ENCODE assay signal across 9 mouse cellular contexts in the genomic region with DNA sequence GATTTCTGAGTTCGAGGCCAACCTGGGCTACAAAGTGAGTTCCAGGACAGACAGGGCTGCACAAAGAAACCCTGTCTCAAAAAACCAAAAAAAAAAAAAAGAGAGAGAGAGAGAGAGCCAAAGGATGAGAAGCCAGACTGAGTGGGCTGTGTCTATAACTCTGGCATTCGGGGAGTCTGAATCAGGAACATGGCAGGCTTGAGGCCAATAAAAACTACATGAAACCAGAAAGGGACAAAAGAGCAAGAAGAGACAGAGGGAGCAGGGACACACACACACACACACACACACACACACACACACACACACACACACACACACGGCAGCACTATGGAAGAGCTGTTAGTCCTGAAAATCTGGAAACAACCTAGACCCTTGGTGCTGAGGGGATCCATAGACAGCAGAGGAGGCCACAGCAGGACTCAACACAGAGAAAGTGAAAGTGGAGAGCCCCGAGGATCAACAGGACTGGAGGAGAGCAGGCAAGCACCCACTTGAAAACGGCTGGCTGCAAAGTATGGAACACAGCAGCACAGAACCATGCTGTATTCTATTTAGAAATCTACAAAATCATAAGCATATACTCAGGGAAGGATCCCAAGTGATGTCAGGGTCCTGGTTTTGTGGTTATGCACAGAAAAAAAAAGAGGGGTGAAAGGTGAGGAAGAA. TPM values are rescaled to one million over a fixed set of nuclear protein-coding genes. Genes with fewer than 3 reads are reported as not detected.
A peak's percentile ranks its signal among the peaks of the same experiment; 100 is the strongest.
DNase-seq lines count a peak whose midpoint lies in the region; ATAC-seq and TF ChIP-seq lines count a peak whose summit lies in the region.
"Had no signal": no experiment of that assay in that cellular context is flagged by ENCODE, and none has a peak within 500 bp of the region (broad histone marks: within the 10 kb centered on the region; RNA-seq: fewer than 3 reads in every experiment).

No protein-coding gene starts in this region.

- H3K4me3 ChIP-seq in heart, postnatal 0 days (ENCODE audit: low read depth, low read length): no peak overlapping the region
- no peak overlapping the region for H3K4me3 ChIP-seq in lung, embryonic 16.5 days (ENCODE audit: low read length)
- no peak overlapping the region for H3K4me3 ChIP-seq in neural tube, embryonic 15.5 days (replicated peaks)

- 0 out of 2 replicates have a peak overlapping the region, but pooled peaks have one; percentile 20 for H3K27ac ChIP-seq in heart, postnatal 0 days (ENCODE audit: low read depth)
- no peak overlapping the region for H3K27ac ChIP-seq in lung, embryonic 16.5 days (ENCODE audit: low read length)
- H3K27ac ChIP-seq in neural tube, embryonic 15.5 days (replicated peaks): no peak overlapping the region

- no peak overlapping the region for H3K9ac ChIP-seq in heart, postnatal 0 days (replicated peaks; ENCODE audit: low read depth, low read length)
- peak overlapping the region; percentile 35; the same call in 1 of the 2 replicates for H3K9ac ChIP-seq in lung, embryonic 16.5 days (ENCODE audit: low read length)
- no peak overlapping the region for H3K9ac ChIP-seq in neural tube, embryonic 15.5 days (replicated peaks)

- no peaks in the 10 kb centered on the region; the same call in 1 of the 2 replicates for H3K9me3 ChIP-seq in heart, postnatal 0 days (replicated peaks; ENCODE audit: control insufficient read depth, low read length)
- peaks cover under 1% of the 10 kb centered on the region; the same call in 1 of the 2 replicates for H3K9me3 ChIP-seq in lung, embryonic 16.5 days (ENCODE audit: control insufficient read depth, low read length)
- H3K9me3 ChIP-seq in neural tube, embryonic 15.5 days (replicated peaks): no peaks in the 10 kb centered on the region

- no peak for TF ChIP-seq EP300 in heart, postnatal 0 days (IDR thresholded peaks at IDR 0.05; ENCODE audit: low read depth)

- no peaks in the 10 kb centered on the region; the same call in 1 of the 2 replicates for H3K4me1 ChIP-seq in heart, postnatal 0 days (ENCODE audit: control insufficient read depth, insufficient read depth)
- no peaks in the 10 kb centered on the region for H3K4me1 ChIP-seq in lung, embryonic 16.5 days (replicated peaks; ENCODE audit: control insufficient read depth, insufficient read depth, low read length)
- H3K4me1 ChIP-seq in neural tube, embryonic 15.5 days: no peaks in the 10 kb centered on the region

- peak overlapping the region; percentile 27; the same call in 1 of the 2 replicates for H3K4me2 ChIP-seq in heart, postnatal 0 days (ENCODE audit: low read depth, low read length)
- H3K4me2 ChIP-seq in lung, embryonic 16.5 days (ENCODE audit: low read depth, low read length): no peak overlapping the region
- H3K4me2 ChIP-seq in neural tube, embryonic 15.5 days: no peak overlapping the region

- no peaks in the 10 kb centered on the region for H3K27me3 ChIP-seq in heart, postnatal 0 days (ENCODE audit: control insufficient read depth, insufficient read depth, low read length)
- H3K27me3 ChIP-seq in lung, embryonic 16.5 days (ENCODE audit: control insufficient read depth, insufficient read depth, low read depth, low read length): no peaks in the 10 kb centered on the region
- no peaks in the 10 kb centered on the region for H3K27me3 ChIP-seq in neural tube, embryonic 15.5 days (replicated peaks)

- peak; percentile 21 for DNase-seq in CD4-positive, CD25-positive, alpha-beta regulatory T cell, adult 2 months (ENCODE audit: low read depth, low spot score)
- peak; percentile 14 for DNase-seq in T-cell, adult 2 months (ENCODE audit: low spot score)
- peak; percentile 22 for DNase-seq in heart, postnatal 0 days (ENCODE audit: low spot score)
- DNase-seq in cerebellum, adult 11 months: no peak
- DNase-seq in gastrocnemius, postnatal 4 days (ENCODE audit: low spot score in 2 of 2): no peak

- WGBS in heart, postnatal 0 days: 47% methylated on average over 5 of the region's 5 CpGs
- 40% methylated on average over 5 of the region's 5 CpGs for WGBS in lung, embryonic 16.5 days
- WGBS in neural tube, embryonic 15.5 days: 75% methylated on average over 5 of the region's 5 CpGs

- no peaks in the 10 kb centered on the region for H3K36me3 ChIP-seq in heart, postnatal 0 days (replicated peaks; ENCODE audit: control insufficient read depth, insufficient read depth, low read length)
- H3K36me3 ChIP-seq in lung, embryonic 16.5 days (ENCODE audit: control insufficient read depth, insufficient read depth, low read length): no peaks in the 10 kb centered on the region
- no peaks in the 10 kb centered on the region for H3K36me3 ChIP-seq in neural tube, embryonic 15.5 days

- ATAC-seq in CD4-positive, CD25-positive, alpha-beta regulatory T cell, adult 4 months: no peak
- ATAC-seq in heart, postnatal 0 days (ENCODE audit: insufficient read depth, low read depth): no peak
- ATAC-seq in lung, embryonic 16.5 days (ENCODE audit: low read depth): peak; percentile 59
- no peak for ATAC-seq in neural tube, embryonic 15.5 days (ENCODE audit: low FRiP score)

- TF ChIP-seq CTCF in heart, postnatal 0 days (IDR thresholded peaks at IDR 0.05; ENCODE audit: low read depth): no peak

RNA-seq across cellular contexts. Expression of gene Ccl22, which starts 9.8 kb away (rescaled TPM):
- not detected for polyA plus RNA-seq in CD4-positive, CD25-positive, alpha-beta regulatory T cell, adult 4 months (2017; shearing (Covaris generic))
- 1.7 TPM in 1 of 2 replicates, not detected in the other for total RNA-seq in heart, postnatal 0 days (2014; rRNA removed; ENCODE audit: low replicate concordance)
- polyA plus RNA-seq in heart, postnatal 0 days (2015; fragmentation: Nextera tagmentation; extraction: Ambion mirVana): not detected in 2 replicates
- polyA plus RNA-seq in lung, embryonic 16.5 days (2015; fragmentation: Nextera tagmentation; extraction: Ambion mirVana): not detected in 2 replicates
- polyA plus RNA-seq in neural tube, embryonic 15.5 days (2015; fragmentation: Nextera tagmentation; extraction: Ambion mirVana): 0.10 TPM in 1 of 2 replicates, not detected in the other
- total RNA-seq in gastrocnemius, postnatal 4 days (2021): not detected
- polyA plus RNA-seq: stomach, embryonic 14.5 days had no signal

RNA-seq across cellular contexts. Expression of gene Cx3cl1, which starts 36.2 kb away (rescaled TPM):
- polyA plus RNA-seq in CD4-positive, CD25-positive, alpha-beta regulatory T cell, adult 4 months (2017; shearing (Covaris generic)): not detected
- total RNA-seq in heart, postnatal 0 days (2014; rRNA removed; ENCODE audit: low replicate concordance): 2.3 and 6.2 TPM in 2 replicates
- 3.3 and 4.1 TPM in 2 replicates for polyA plus RNA-seq in heart, postnatal 0 days (2015; fragmentation: Nextera tagmentation; extraction: Ambion mirVana)
- polyA plus RNA-seq in lung, embryonic 16.5 days (2015; fragmentation: Nextera tagmentation; extraction: Ambion mirVana): 7.7 and 9.3 TPM in 2 replicates
- 56.7 and 57.0 TPM in 2 replicates for polyA plus RNA-seq in neural tube, embryonic 15.5 days (2015; fragmentation: Nextera tagmentation; extraction: Ambion mirVana)
- 1 to 10 TPM; 2.1 to 2.3 TPM for total RNA-seq in gastrocnemius, postnatal 4 days (2021)

RNA-seq across cellular contexts. Expression of gene Pllp, which starts 39.5 kb away (rescaled TPM):
- under 1 TPM in 1 of 2 experiments, not detected in 1; 0.47 TPM for polyA plus RNA-seq in CD4-positive, CD25-positive, alpha-beta regulatory T cell, adult 4 months (2017; shearing (Covaris generic))
- 1.7 and 5.0 TPM in 2 replicates for total RNA-seq in heart, postnatal 0 days (2014; rRNA removed; ENCODE audit: low replicate concordance)
- 0.21 and 0.36 TPM in 2 replicates for polyA plus RNA-seq in heart, postnatal 0 days (2015; fragmentation: Nextera tagmentation; extraction: Ambion mirVana)
- 3.6 TPM in 2 replicates for polyA plus RNA-seq in lung, embryonic 16.5 days (2015; fragmentation: Nextera tagmentation; extraction: Ambion mirVana)
- polyA plus RNA-seq in neural tube, embryonic 15.5 days (2015; fragmentation: Nextera tagmentation; extraction: Ambion mirVana): 3.9 and 8.6 TPM in 2 replicates
- 1 to 10 TPM; 7.1 TPM for total RNA-seq in gastrocnemius, postnatal 4 days (2021)

Comparison
In these comparisons a context has a peak if more than half of its experiments do, and no peak if none do; other contexts are left out.
1. DNase-seq: peak in CD4-positive, CD25-positive, alpha-beta regulatory T cell, adult 2 months (single experiment), T-cell, adult 2 months (single experiment) and heart, postnatal 0 days (single experiment); none in cerebellum, adult 11 months (single experiment) and gastrocnemius, postnatal 4 days (0 of 2).